Mouse (Mus musculus) heart, embryonic 14.5 days (tissue): ENCODE measurements around the gene Slc35a2. TPM values are rescaled to one million over a fixed set of nuclear protein-coding genes. Genes with fewer than 3 reads are reported as not detected.

Source experiments
- ATAC-seq: fragments of 200-750 bp; cut with Nextera tagmentation; 2 replicates; pipeline ENCODE4 v1.8.0; 2017; ENCODE audit warnings: low read depth, moderate TSS enrichment; ENCODE audit not compliant: insufficient number of reproducible peaks, insufficient read depth, low FRiP score
- H3K27ac ChIP-seq, 2 experiments: fragments of 200-500 bp in 1 of 2; fragments of 300-500 bp in 1 of 2; sonication (generic) in 1 of 2; replicated peaks in 1 of 2; 2 replicates each; pipeline ENCODE4 v1.5.1; 2012 to 2014; ENCODE audit warnings: low read depth in 2 of 2, low read length in 2 of 2, control low read depth in 1 of 2, mild to moderate bottlenecking in 1 of 2, mixed read lengths in 1 of 2; ENCODE audit not compliant: control insufficient read depth in 1 of 2, insufficient read depth in 1 of 2
- H3K27me3 ChIP-seq: fragments of 300-500 bp; sonication (generic); 2 replicates; pipeline ENCODE4 v1.6.1; 2014; ENCODE audit warnings: mild to moderate bottlenecking, low read length, control low read depth; ENCODE audit not compliant: control insufficient read depth, insufficient read depth
- H3K36me3 ChIP-seq: fragments of 300-500 bp; sonication (generic); 2 replicates; pipeline ENCODE4 v1.6.1; 2014; ENCODE audit warnings: mild to moderate bottlenecking, control low read depth, low read length, mixed read lengths; ENCODE audit not compliant: control insufficient read depth, insufficient read depth
- H3K4me1 ChIP-seq, 2 experiments: fragments of 200-500 bp in 1 of 2; fragments of 300-500 bp in 1 of 2; sonication (generic) in 1 of 2; 2 replicates each; pipeline ENCODE4 v1.6.1; 2012 to 2014; ENCODE audit warnings: low read length in 2 of 2, control low read depth in 1 of 2, mixed read lengths in 1 of 2; ENCODE audit not compliant: control insufficient read depth in 2 of 2, insufficient read depth in 2 of 2
- H3K4me2 ChIP-seq: fragments of 300-500 bp; sonication (generic); 2 replicates; pipeline ENCODE4 v1.6.1; 2014; ENCODE audit warnings: mild to moderate bottlenecking, low read length
- H3K4me3 ChIP-seq, 2 experiments: fragments of 200-500 bp in 1 of 2; fragments of 300-500 bp in 1 of 2; sonication (generic) in 1 of 2; 2 replicates each; pipeline ENCODE4 v1.5.1; 2012 to 2014; ENCODE audit warnings: low read length in 2 of 2, mild to moderate bottlenecking in 2 of 2, control low read depth in 1 of 2, low read depth in 1 of 2, moderate library complexity in 1 of 2; ENCODE audit not compliant: control insufficient read depth in 1 of 2, insufficient read depth in 1 of 2
- H3K9ac ChIP-seq: fragments of 300-500 bp; sonication (generic); 2 replicates; pipeline ENCODE4 v1.6.1; 2014; ENCODE audit warnings: mild to moderate bottlenecking, low read length
- H3K9me3 ChIP-seq: fragments of 300-500 bp; sonication (generic); 2 replicates; pipeline ENCODE4 v1.6.1; 2016; ENCODE audit warnings: low read length, control low read depth; ENCODE audit not compliant: control insufficient read depth
- WGBS: fragments of 180-500 bp; shearing (Covaris S2); extraction: QIAGEN DNeasy Blood & Tissue Kit; methylation state at CpG from one replicate; pipeline ENCODE4 v1.1.7; 2014; 5-methylcytosine and 5-hydroxymethylcytosine counted together
- polyA plus RNA-seq: library from polyadenylated mRNA; unstranded; fragments of >200 nt; fragmentation: Nextera tagmentation; extraction: Ambion mirVana; gene quantifications from 2 replicates; pipeline ENCODE4 v1.2.1, GENCODE M21; 2014

Gene Slc35a2
- polyA plus RNA-seq, 1 experiment from 2014 or later: 18.3 TPM

DNA sequence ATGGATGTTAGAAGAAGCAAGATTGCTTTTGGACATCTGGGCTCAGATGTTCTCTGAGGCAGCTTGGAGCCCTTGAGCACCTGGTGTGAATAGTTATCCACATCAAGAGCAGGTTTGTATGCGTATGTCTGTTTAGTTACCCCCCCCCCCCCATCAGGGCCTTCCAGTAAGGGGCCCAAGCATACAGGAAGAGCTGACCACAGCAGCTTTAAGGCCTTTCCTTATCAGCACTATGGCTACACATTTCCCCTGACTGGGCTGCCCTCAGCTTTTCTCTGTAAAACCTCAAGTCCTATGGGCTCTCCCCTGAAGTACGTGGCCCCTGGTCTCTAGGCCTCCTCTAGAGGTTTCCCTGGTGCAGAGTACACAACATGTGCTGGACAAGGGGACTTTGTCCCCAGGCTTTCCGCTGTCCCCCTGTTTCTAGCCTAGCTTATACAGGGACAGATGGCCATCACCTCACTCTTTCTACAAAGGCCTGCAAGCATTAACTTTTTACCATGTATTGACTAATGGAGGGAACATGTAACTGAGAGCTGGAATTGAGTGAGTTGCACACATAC, 24.6 kb upstream of the Slc35a2 start:
- Histone ChIP-seq H3K9me3 (no peaks in the 10 kb centered on the region), H3K4me3 (no peak overlapping the region), H3K4me2 (no peak overlapping the region), H3K9ac (no peak overlapping the region), H3K4me1 (no peaks in the 10 kb centered on the region), H3K27me3 (no peaks in the 10 kb centered on the region), H3K36me3 (peaks cover 14% of the 10 kb centered on the region; the same call in 1 of the 2 replicates), H3K27ac (no peak overlapping the region)
- 67% methylated on average over 3 of the region's 3 CpGs for WGBS
- ATAC-seq: no peak

DNA sequence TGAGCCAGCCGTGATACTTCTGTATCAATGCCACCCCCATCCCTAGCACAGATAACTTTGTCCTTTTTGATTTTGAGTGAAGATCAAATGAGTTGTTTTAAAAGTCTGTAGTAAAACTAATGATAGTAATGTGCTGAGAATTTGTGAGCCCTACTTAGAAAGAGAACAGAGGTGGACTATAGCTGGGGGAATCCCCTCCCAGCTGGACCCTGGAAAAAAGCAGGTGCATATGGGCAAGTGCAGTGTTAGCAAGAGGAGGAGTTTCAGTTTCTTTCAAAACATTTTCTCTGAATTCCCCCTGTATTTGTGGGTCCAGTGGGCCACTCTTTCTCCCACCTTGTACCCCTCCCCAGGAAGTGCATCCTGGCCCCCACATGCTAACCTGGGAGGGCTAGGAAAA, 20.6 kb upstream of the Slc35a2 start:
- Histone ChIP-seq H3K4me3 (no peak overlapping the region), H3K36me3 (peaks cover 13% of the 10 kb centered on the region; the same call in 1 of the 2 replicates), H3K27ac (no peak overlapping the region), H3K27me3 (no peaks in the 10 kb centered on the region), H3K4me2 (no peak overlapping the region), H3K9me3 (no peaks in the 10 kb centered on the region), H3K4me1 (peaks cover 0 to 2% of the 10 kb centered on the region in 2 experiments; a peak in 1 of 4 replicates), H3K9ac (no peak overlapping the region)
- ATAC-seq: no peak
- 84% methylated on average over 1 of the region's 1 CpGs for WGBS

DNA sequence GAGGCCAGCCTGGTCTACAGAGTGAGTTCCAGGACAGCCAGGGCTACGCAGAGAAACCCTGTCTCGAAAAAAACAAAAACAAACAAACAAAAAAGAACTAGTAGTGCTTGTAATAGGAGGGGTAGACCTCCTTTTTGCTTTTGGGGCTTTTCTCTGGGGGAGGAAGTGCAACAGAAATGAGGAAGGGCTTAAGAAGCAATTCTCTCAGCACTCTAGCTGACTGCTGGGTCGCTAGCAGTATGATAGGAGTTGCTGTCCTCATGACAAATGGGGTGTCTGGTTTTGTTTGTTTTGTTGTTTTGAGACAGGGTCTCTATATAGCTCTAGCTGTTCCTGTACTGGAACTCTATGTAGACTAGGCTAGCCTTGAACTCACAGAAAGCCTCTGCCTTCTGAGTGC, 19.3 kb upstream of the Slc35a2 start:
- Histone ChIP-seq H3K27ac (no peak overlapping the region), H3K9ac (no peak overlapping the region), H3K9me3 (no peaks in the 10 kb centered on the region), H3K4me3 (no peak overlapping the region), H3K4me1 (peaks cover 0 to 2% of the 10 kb centered on the region in 2 experiments; a peak in 1 of 4 replicates), H3K4me2 (no peak overlapping the region), H3K27me3 (no peaks in the 10 kb centered on the region), H3K36me3 (peaks cover 12% of the 10 kb centered on the region; the same call in 1 of the 2 replicates)
- 65% methylated on average over 3 of the region's 3 CpGs for WGBS
- ATAC-seq: no peak

DNA sequence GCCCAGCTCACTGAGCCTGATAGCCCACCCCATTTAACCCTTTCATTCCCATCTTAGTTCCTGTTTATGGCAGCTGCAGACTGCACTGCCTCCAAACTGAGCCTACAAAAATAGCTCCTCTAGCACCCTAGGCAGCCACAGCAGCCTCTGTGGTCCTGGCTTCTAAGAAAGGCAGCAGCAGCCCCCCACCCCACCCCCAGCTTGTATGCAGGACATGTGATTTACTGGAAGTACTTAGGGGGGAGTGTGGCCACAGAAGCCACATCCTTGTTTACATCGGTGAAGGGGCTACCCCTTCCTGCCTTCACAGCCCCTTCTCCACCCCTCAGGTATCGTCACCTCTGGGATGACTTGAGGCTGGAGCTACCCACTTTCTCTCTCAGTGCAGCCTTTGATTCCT, 18.5 kb upstream of the Slc35a2 start:
- H3K9me3 ChIP-seq: no peaks in the 10 kb centered on the region
- no peak overlapping the region for H3K4me2 ChIP-seq
- no peak overlapping the region for H3K4me3 ChIP-seq
- H3K36me3 ChIP-seq: peaks cover 10% of the 10 kb centered on the region; the same call in 1 of the 2 replicates
- ATAC-seq: no peak
- H3K4me1 ChIP-seq: peaks cover 0 to 2% of the 10 kb centered on the region in 2 experiments; a peak in 1 of 4 replicates
- no peaks in the 10 kb centered on the region for H3K27me3 ChIP-seq
- no peak overlapping the region for H3K9ac ChIP-seq
- H3K27ac ChIP-seq: no peak overlapping the region
- 59% methylated on average over 2 of the region's 2 CpGs for WGBS

DNA sequence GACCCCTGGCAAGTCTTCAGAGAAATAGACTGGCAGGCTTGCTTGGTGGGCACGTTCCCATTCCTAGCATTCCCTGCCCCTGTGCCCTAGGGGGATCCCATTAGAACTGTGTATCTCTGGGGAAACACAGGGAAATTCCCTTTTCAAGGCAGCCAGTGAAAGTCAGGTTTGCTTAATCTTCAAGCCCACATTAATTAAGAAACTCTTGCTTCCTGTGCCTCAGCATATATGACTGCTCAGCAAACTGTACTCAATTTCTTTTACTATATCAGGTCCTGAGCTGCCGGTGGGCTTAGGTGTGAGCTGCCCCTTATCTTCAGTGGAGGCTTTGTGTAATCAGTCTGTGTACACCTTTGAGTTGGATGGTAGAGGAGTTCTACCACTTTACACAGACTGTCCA, 18.0 kb upstream of the Slc35a2 start:
- 63% methylated on average over 2 of the region's 2 CpGs for WGBS
- Histone ChIP-seq H3K9ac (no peak overlapping the region), H3K27me3 (no peaks in the 10 kb centered on the region), H3K36me3 (peaks cover 10% of the 10 kb centered on the region; the same call in 1 of the 2 replicates), H3K9me3 (no peaks in the 10 kb centered on the region), H3K27ac (no peak overlapping the region), H3K4me1 (peaks cover 0 to 2% of the 10 kb centered on the region in 2 experiments; a peak in 1 of 4 replicates), H3K4me3 (no peak overlapping the region), H3K4me2 (no peak overlapping the region)
- ATAC-seq: no peak

DNA sequence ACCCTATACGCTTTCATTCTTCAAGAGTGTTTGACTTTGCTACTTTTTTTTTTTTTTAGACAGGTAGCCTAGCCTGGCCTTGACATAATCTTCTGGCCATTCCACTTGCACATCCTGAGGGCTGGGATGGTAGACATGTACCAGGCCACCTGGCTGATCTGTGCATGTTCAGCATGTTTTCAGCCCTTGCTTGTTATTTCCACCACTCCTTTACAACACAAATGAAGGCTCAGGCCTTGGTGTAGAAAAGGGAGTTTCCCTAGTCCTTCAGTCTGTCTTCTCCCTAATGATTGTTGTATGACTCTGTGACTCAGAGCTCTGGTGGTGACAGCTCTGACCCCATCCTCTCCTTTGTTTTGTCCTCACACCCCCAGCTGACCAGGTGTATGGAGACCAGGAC, 16.7 kb upstream of the Slc35a2 start:
- Histone ChIP-seq H3K27me3 (no peaks in the 10 kb centered on the region), H3K36me3 (peaks cover 16% of the 10 kb centered on the region), H3K4me1 (peaks cover 0 to 2% of the 10 kb centered on the region in 2 experiments; a peak in 1 of 4 replicates), H3K9me3 (no peaks in the 10 kb centered on the region), H3K27ac (no peak overlapping the region), H3K9ac (no peak overlapping the region), H3K4me2 (no peak overlapping the region), H3K4me3 (no peak overlapping the region)
- ATAC-seq: no peak
- 80% methylated on average over 1 of the region's 1 CpGs for WGBS

DNA sequence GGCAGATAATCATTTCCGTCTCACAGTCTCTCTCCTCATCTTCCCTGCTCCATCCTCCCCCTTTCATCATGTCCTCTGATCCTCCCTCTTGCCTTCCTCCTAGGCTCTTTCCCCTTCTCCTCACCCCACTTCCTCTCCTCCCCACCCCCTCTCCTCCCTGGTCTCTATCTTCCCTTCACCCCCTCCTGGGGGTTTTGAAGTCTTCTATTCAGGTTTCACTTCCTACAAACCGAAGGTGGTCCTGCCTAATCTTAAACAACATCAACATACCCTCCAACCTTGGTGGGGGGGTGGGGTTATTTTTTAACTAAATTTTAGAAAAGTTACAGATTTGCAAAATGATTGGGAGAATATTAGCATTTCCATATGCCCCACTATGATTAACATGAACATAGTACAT, 15.3 kb upstream of the Slc35a2 start:
- peaks cover 0 to 2% of the 10 kb centered on the region in 2 experiments; a peak in 1 of 4 replicates for H3K4me1 ChIP-seq
- WGBS: 39% methylated on average over 2 of the region's 2 CpGs
- H3K9me3 ChIP-seq: no peaks in the 10 kb centered on the region
- ATAC-seq: no peak
- H3K27me3 ChIP-seq: no peaks in the 10 kb centered on the region
- H3K9ac ChIP-seq: no peak overlapping the region
- no peak overlapping the region for H3K4me2 ChIP-seq
- peaks cover 28% of the 10 kb centered on the region for H3K36me3 ChIP-seq
- H3K4me3 ChIP-seq: no peak overlapping the region
- H3K27ac ChIP-seq: no peak overlapping the region

DNA sequence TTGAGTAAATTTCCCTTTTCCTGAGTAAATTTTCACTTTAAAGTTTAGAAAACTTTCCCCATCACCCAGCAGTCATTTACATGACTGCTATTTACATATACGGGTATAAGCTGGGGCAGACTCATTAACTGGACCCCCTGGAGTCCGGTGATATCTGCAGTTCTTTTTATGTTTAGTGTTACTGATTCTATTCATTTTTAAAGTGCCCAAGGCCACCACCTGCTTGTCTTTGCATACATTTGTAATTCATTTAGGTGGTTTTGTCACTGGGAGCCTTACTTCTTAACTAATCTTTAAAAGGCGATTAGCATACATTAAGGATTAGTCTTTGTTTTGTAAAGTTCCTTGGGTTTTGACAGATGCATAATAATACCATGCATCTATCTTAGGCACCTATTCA, 14.0 kb upstream of the Slc35a2 start:
- H3K27ac ChIP-seq: no peak overlapping the region
- no peaks in the 10 kb centered on the region for H3K27me3 ChIP-seq
- H3K4me2 ChIP-seq: no peak overlapping the region
- H3K4me1 ChIP-seq: peaks cover 0 to 2% of the 10 kb centered on the region in 2 experiments; a peak in 1 of 4 replicates
- WGBS: 50% methylated on average over 3 of the region's 3 CpGs
- no peaks in the 10 kb centered on the region for H3K9me3 ChIP-seq
- ATAC-seq: no peak
- H3K4me3 ChIP-seq: no peak overlapping the region
- H3K9ac ChIP-seq: no peak overlapping the region
- H3K36me3 ChIP-seq: peaks cover 39% of the 10 kb centered on the region
